Mouse (Mus musculus) CD4-positive, CD25-positive, alpha-beta regulatory T cell, adult 4 months (primary cell): ENCODE measurements around the gene Gm8257. TPM values are rescaled to one million over a fixed set of nuclear protein-coding genes. Genes with fewer than 3 reads are reported as not detected.
"Not testable (repeated sequence)": the region's sequence is repeated elsewhere in the genome, so short reads cannot be mapped to it uniquely, and the experiment has no call there.

Experiments
- ATAC-seq: one replicate; pipeline ENCODE4 v1.8.0; 2017
- polyA plus RNA-seq, 2 experiments: library from polyadenylated mRNA; unstranded; fragments of 100-300 nt; shearing (Covaris generic); gene quantifications; one replicate each; pipeline ENCODE4 v1.2.1; 2017

Gm8257 gene
- not detected for polyA plus RNA-seq

- not testable (repeated sequence) for ATAC-seq
Measured at GRCm38 (mm10) chr14:44706356-44706755, at the start of gene Gm8257. Gene Gm8257 (minus strand): TSS chr14:44706456.

GRCm38 (mm10) chr14:44750240-44750639, 44.0 kb upstream of the Gm8257 start, which contains the start of gene Gm8267:
Gene Gm8267 (minus strand): TSS chr14:44750340.
- ATAC-seq = no peak

- not testable (repeated sequence) for ATAC-seq
Measured at GRCm38 (mm10) chr14:44742789-44743188, 36.5 kb upstream of the Gm8257 start.

- ATAC-seq = not testable (repeated sequence)
Measured at GRCm38 (mm10) chr14:44730711-44731110, 24.5 kb upstream of the Gm8257 start.

GRCm38 (mm10) chr14:44627737-44628136, 78.5 kb downstream of the Gm8257 start, which contains the start of gene Gm5624:
Gene Gm5624 (minus strand): TSS chr14:44627938.
- not testable (repeated sequence) for ATAC-seq

Other genes starting within 250 kb of the Gm8257 start
- not detected for gene BC061237, start 214.0 kb downstream of the Gm8257 start, polyA plus RNA-seq
- not detected for gene Gm17093, start 188.2 kb downstream of the Gm8257 start, polyA plus RNA-seq
- not detected for gene Gm8247, start 123.3 kb downstream of the Gm8257 start, polyA plus RNA-seq
- gene Gm5624, start 78.5 kb downstream of the Gm8257 start, polyA plus RNA-seq = not detected
- gene Gm8267, start 43.9 kb upstream of the Gm8257 start, polyA plus RNA-seq = not detected
- gene Ptgdr, start 152.9 kb upstream of the Gm8257 start, polyA plus RNA-seq = not detected